Mouse (Mus musculus) granulocyte monocyte progenitor cell, adult 5-6 weeks (primary cell): ENCODE measurements around the gene Ttc8. TPM values are rescaled to one million over a fixed set of nuclear protein-coding genes. Genes with fewer than 3 reads are reported as not detected.

ENCODE experiments used
- ATAC-seq: replicated peaks from 2 replicates; pipeline ENCODE4 v1.8.0; 2016; ENCODE audit warnings: mild to moderate bottlenecking, moderate TSS enrichment, inconsistent platforms; ENCODE audit not compliant: poor library complexity, severe bottlenecking
- total RNA-seq, 2 experiments: library from RNA; stranded (forward) in 1 of 2; stranded (reverse) in 1 of 2; fragments of 200-712, 200-1000 nt in 1 of 2; fragments of >200 nt in 1 of 2; fragmentation: Nextera tagmentation in 1 of 2; gene quantifications; 2 replicates each; pipeline ENCODE4 v1.2.3; 2014 to 2017

Gene Ttc8
- total RNA-seq, 2 experiments from 2014 or later, result 1.4 to 8.9 TPM

DNA sequence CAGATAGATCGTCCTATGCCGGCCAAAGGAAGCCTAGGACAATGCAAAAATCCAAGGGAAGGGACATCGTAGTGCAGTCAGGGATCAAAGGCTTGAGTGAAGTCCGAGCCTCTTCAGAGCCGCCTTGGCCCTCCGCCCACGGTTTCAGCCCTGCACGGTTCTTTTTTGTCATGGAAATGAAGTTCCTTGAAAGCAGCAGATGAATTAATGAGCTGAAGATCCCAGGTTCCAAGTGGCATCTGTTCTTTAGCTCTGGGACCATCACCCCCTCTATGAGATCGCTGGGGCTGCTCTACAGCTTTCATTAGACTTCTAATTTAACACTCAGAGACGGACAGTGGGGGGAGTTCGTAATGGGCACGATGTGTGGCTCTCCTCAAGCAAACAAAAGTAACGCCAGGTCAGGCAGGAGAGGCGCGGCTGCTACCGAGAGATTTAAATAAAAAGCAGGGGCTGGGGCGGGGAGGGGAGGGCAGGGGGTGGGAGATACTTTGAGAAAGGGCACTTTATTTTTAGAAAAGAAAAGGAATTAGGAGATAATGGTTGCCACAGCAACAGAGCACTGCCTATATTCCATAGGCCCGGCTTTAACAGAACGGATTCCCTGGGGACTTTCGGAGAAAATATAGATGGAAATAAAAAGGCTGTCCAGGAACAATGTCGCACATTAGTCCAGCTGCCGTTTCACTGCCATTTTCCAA lies 90.9 kb downstream of the Ttc8 start:
- no peak for ATAC-seq

DNA sequence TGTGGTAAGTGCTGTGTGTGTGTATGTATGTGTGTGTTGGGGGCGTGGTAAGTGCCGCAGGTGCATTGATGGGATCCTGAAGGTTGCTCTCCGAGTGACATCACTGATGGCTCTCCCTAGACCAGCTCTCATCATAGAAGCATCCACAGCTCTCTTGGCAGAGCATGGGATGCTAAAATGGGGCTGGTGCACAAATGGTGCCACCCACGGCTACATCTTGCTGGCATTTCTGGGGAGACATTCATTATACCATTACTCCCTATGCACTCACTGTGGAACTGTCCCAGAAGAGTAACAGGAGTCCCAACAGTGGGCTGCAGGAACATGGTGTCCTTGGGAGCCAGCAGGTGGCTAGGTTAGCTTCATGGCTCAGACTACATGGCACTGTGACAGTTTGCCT lies 95.5 kb downstream of the Ttc8 start:
- no peak for ATAC-seq

DNA sequence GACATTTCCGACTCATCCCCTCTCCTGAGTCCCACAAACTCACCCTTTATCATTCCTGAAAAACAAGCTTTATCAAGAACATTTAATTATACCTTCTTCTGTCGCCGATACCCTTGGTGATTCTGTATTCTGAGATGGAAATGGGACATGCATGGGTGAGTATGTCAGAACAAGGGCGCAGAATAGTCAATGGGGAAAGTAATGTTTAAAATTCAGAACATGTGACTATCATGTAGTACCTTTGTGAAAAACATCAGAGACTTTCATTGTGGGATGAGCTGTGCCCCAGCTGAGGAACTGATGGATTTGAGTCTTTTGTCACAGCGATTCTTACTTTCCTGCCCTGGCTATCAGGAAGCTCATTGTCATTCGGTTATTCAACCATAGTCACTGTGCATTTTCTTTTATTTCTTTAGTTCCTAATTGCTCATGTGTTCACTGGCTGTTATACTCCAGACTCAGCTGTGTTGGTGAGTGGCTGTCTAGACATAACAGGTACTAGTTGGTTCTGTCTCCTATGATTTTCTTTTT lies 104.1 kb downstream of the Ttc8 start:
- no peak for ATAC-seq

DNA sequence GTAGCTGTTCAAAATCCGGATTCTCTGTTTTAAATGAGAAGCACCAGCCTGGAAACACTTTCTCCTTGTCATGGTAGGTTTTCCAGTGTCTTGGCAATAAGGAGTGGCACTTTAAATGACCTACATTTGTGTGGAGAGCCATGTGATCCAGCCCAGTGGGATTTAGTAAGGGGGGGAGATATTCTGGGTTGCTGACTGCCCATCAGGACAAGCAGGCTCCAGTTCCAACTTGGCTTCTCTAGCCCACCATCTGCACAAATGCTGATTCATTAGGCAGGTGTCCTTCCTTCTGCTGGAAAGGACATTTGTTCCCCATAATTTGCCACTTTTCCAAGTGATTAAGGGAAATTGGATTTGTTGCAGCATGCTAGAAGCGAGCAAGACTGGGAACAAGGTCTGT lies 105.9 kb downstream of the Ttc8 start:
- ATAC-seq, result no peak

DNA sequence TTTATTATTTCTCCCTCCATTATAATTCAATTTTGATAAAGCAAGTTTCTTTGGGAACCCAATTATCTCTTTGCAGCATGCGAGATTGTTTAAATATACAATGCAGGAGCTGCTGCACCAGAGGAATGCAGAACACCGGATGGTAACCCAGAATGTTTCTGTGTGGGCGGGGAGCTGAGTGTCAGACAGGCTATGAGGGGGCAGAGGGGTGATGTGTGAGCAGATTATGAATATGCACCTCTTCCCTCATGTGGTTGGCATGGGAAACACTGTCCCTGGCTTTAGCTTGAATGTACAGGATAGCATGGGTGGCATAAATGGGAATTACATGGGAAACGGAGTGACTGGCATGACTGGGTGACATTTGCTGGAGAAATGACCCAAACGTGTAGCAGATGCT lies 108.3 kb downstream of the Ttc8 start:
- no peak for ATAC-seq

DNA sequence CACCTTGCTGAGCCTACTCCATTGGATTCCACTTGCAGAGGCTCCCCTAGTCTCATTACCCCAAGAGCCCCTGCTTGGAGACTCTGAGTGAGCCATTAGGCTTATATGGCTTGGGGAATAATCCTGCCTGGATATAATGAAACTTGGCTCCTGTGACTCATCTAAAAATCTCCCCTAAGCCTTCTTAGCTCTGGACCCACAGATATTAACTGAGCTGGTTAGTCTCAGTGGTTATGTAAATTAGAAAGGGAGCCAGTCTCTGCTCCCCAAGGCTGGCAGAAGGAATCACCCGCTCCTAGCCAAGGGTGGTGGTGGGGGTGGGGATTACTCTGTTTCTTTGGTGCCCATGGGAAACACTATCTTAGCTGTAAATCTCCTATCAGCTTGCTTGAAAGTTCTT lies 109.6 kb downstream of the Ttc8 start:
- no peak for ATAC-seq

Other genes with a start within 250 kb of the Ttc8 start
- gene Ptpn21, start 183.2 kb upstream of the Ttc8 start, total RNA-seq (2014; fragmentation: Nextera tagmentation), result 4.7 and 7.8 TPM in 2 replicates
- gene Ptpn21, start 183.2 kb upstream of the Ttc8 start, total RNA-seq (2017), result 2.7 and 3.2 TPM in 2 replicates
- 123 and 138 TPM in 2 replicates for gene Zc3h14, start 173.6 kb upstream of the Ttc8 start, total RNA-seq (2014; fragmentation: Nextera tagmentation)
- gene Zc3h14, start 173.6 kb upstream of the Ttc8 start, total RNA-seq (2017), result 99.0 and 116 TPM in 2 replicates
- 27.1 and 30.5 TPM in 2 replicates for gene Eml5, start 19.1 kb upstream of the Ttc8 start, total RNA-seq (2014; fragmentation: Nextera tagmentation)
- 19.9 and 22.7 TPM in 2 replicates for gene Eml5, start 19.1 kb upstream of the Ttc8 start, total RNA-seq (2017)